Mouse (Mus musculus): ENCODE data around the gene Gm6588.
"Not testable (repeated sequence)": the region's sequence is repeated elsewhere in the genome, so short reads cannot be mapped to it uniquely, and the experiment has no call there.

DNA sequence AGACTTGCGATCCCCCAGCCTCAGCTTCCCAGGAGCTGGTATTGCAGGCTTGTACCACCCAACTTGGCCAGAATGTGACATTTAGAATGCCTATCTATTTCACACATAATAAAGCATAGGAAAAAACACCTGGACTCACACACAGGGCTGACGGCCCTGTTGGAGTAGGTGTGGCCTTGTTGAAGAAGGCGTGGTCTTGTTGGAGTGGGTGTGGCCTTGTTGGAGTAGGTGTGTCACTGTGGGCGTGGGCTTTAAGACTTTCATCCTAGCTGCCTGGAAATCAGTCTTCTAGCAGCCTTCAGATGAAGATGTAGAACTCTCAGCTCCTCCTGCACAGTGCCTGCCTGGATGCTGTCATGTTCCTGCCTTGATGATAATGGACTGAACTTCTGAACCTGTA is 36.4 kb upstream of the Gm6588 start:
- TF ChIP-seq CTCF, EP300 (IDR thresholded peaks at IDR 0.05; ENCODE audit: low read depth): not testable (repeated sequence)

Measured in liver, postnatal 0 days (tissue).